Mouse (Mus musculus) left cerebral cortex, adult 2 months (tissue): Measurements from ENCODE around the gene Cacna1g. TPM values are rescaled to one million over a fixed set of nuclear protein-coding genes. Genes with fewer than 3 reads are reported as not detected.

Experiments used
- DNase-seq, 2 experiments: peaks; one replicate each; pipeline ENCODE4 v3.0.0; 2021 to 2022; ENCODE audit warnings: low spot score in 2 of 2, mixed read lengths in 1 of 2; ENCODE audit errors: extremely low spot score in 1 of 2
- H3K27ac ChIP-seq: fragments of 200-600 bp; 2 replicates; pipeline ENCODE4 v1.8.1; 2022
- H3K4me3 ChIP-seq: fragments of 200-600 bp; 2 replicates; pipeline ENCODE4 v1.8.1; 2022
- CTCF ChIP-seq: fragments of 200-600 bp; IDR thresholded peaks from 2 replicates; pipeline ENCODE4 v1.8.1; 2022; ENCODE audit warnings: antibody characterized with exemption, mild to moderate bottlenecking, moderate library complexity
- intact Hi-C: fragments of 180-260 bp; cut with DNase I; formaldehyde crosslinking; loops from one replicate; pipeline ENCODE4 v1.15.1; 2025
- total RNA-seq, 2 experiments: library from RNA; stranded (reverse); gene quantifications; 2 replicates each; pipeline ENCODE4 v1.2.3; 2021

The Cacna1g gene
- total RNA-seq, 2 experiments from 2014 or later, result 93.0 to 98.7 TPM

GRCm38 (mm10) chr11:94365340-94365739 lies 108.7 kb downstream of the Cacna1g start:
- no peak for TF ChIP-seq CTCF
- no peak for DNase-seq
- intact Hi-C loops, result no loop called here
- H3K4me3 ChIP-seq, result no peak overlapping the region
- H3K27ac ChIP-seq, result no peak overlapping the region

DNA sequence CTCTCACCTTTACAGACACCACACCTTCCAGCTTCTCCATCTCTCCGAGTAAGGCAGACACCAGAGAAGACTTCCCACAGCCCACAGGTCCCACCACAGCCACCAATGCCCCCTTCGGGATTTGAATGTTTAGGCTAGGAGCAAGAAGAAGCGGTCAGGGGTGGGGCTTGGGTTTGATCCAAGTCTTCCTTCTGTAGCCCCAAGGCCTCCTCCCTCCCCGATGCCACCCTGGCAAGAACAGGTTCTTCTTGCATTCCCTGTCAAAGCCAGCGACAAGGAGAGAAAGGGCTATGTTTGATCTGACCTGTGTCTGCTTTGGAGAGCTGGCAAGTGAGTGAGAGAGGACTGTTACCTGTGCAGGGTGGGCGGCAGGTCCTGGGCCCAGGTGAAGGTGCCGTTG lies 110.3 kb downstream of the Cacna1g start:
- TF ChIP-seq CTCF, result no peak
- DNase-seq, result no peak
- Histone ChIP-seq H3K4me3 (no peak overlapping the region), H3K27ac (no peak overlapping the region)
- intact Hi-C loops, result no loop called here

- no peak for TF ChIP-seq CTCF
- no peak overlapping the region for H3K4me3 ChIP-seq
- no peak overlapping the region for H3K27ac ChIP-seq
- intact Hi-C loops, result no loop called here
- no peak for DNase-seq
Observed at GRCm38 (mm10) chr11:94362101-94362500, 111.9 kb downstream of the Cacna1g start.

GRCm38 (mm10) chr11:94361166-94361870 lies 112.7 kb downstream of the Cacna1g start:
- TF ChIP-seq CTCF, result no peak
- H3K27ac ChIP-seq, result no peak overlapping the region
- H3K4me3 ChIP-seq, result no peak overlapping the region
- no peak for DNase-seq
- intact Hi-C loops, result no loop called here

DNA sequence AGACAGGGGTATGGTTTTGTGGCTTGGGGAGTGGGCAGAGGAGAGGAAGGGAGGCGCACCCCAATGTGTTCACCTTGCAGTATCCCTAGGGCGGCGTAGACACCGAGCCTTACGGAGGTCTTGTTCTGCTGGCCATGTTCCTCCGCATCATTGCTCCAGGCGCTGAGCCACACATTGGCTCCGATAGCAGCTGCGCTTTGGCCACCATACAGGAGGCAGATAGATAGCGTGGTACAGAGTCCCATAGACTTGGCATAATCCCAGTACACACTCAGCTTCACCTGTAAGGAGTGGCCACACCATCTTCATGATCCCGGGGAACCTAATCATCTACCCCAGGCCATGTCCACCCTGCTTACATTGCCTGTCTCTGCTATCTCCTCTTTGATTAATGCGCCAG lies 114.8 kb downstream of the Cacna1g start:
- Histone ChIP-seq H3K4me3 (no peak overlapping the region), H3K27ac (no peak overlapping the region)
- no peak for TF ChIP-seq CTCF
- DNase-seq, result no peak
- intact Hi-C loops, result no loop called here

Other genes starting within 250 kb of the Cacna1g start
- gene Wfikkn2, start 228.2 kb downstream of the Cacna1g start, total RNA-seq, result 1 to 10 TPM; 1.3 to 1.6 TPM
- not detected for gene Gm21885, start 192.3 kb downstream of the Cacna1g start, total RNA-seq
- gene Luc7l3, start 152.2 kb downstream of the Cacna1g start, total RNA-seq, result 100 to 1,000 TPM; 123 to 124 TPM
- gene Ankrd40, start 146.2 kb downstream of the Cacna1g start, total RNA-seq, result 100 to 1,000 TPM; 125 to 126 TPM
- gene Abcc3, start 81.2 kb downstream of the Cacna1g start, total RNA-seq, result 1 to 10 TPM; 1.6 to 2.4 TPM
- gene Spata20, start 12.0 kb upstream of the Cacna1g start, total RNA-seq, result under 1 TPM; 0.41 to 0.51 TPM
- gene Epn3, start 25.8 kb upstream of the Cacna1g start, total RNA-seq, result under 1 TPM; 0.79 TPM
- gene Mycbpap, start 47.5 kb upstream of the Cacna1g start, total RNA-seq, result 1 to 10 TPM; 8.5 to 8.9 TPM
- gene Rsad1, start 75.1 kb upstream of the Cacna1g start, total RNA-seq, result 10 to 100 TPM; 12.8 to 15.0 TPM
- gene Chad, start 90.8 kb upstream of the Cacna1g start, total RNA-seq, result under 1 TPM; 0.33 to 0.34 TPM
- 10 to 100 TPM; 14.3 to 14.4 TPM for gene Acsf2, start 127.7 kb upstream of the Cacna1g start, total RNA-seq
- gene Lrrc59, start 155.6 kb upstream of the Cacna1g start, total RNA-seq, result 10 to 100 TPM; 90.1 to 93.1 TPM
- gene Mrpl27, start 179.6 kb upstream of the Cacna1g start, total RNA-seq, result 10 to 100 TPM; 63.7 to 66.4 TPM
- gene Eme1, start 179.8 kb upstream of the Cacna1g start, total RNA-seq, result not detected
- 10 to 100 TPM; 25.4 to 26.0 TPM for gene Xylt2, start 203.3 kb upstream of the Cacna1g start, total RNA-seq
- gene Gm11541, start 230.3 kb upstream of the Cacna1g start, total RNA-seq, result not detected